Mouse (Mus musculus) spleen, adult 2 months (tissue): ENCODE measurements around the gene Ttyh1. TPM values are rescaled to one million over a fixed set of nuclear protein-coding genes. Genes with fewer than 3 reads are reported as not detected.

Experiments used
- DNase-seq, 2 experiments: peaks; one replicate each; pipeline versions ENCODE4 v3.0.0 to v3.0.0-alpha.2; 2012 to 2021; ENCODE audit warnings: low spot score in 2 of 2, low read depth in 1 of 2
- H3K27ac ChIP-seq: fragments of 200-500 bp; 2 replicates; pipeline ENCODE4 v1.5.1; 2012; ENCODE audit warnings: low read length, inconsistent platforms; ENCODE audit not compliant: insufficient read depth
- H3K27me3 ChIP-seq: fragments of 200-500 bp; 2 replicates; pipeline ENCODE4 v1.6.1; 2012; ENCODE audit warnings: mild to moderate bottlenecking, moderate library complexity, low read length, inconsistent platforms; ENCODE audit not compliant: control insufficient read depth, insufficient read depth
- H3K36me3 ChIP-seq: fragments of 200-500 bp; 2 replicates; pipeline ENCODE4 v1.6.1; 2012; ENCODE audit warnings: mild to moderate bottlenecking, low read length, inconsistent platforms; ENCODE audit not compliant: control insufficient read depth, insufficient read depth
- H3K4me1 ChIP-seq: fragments of 200-500 bp; 2 replicates; pipeline ENCODE4 v1.6.1; 2011; ENCODE audit warnings: inconsistent platforms; ENCODE audit not compliant: control insufficient read depth, insufficient read depth, insufficient read length
- H3K4me3 ChIP-seq: fragments of 200-500 bp; 2 replicates; pipeline ENCODE4 v1.5.1; 2011; ENCODE audit warnings: mild to moderate bottlenecking, inconsistent platforms; ENCODE audit not compliant: insufficient read depth, insufficient read length; ENCODE audit errors: extremely low read depth
- CTCF ChIP-seq: fragments of 200-500 bp; IDR thresholded peaks from 2 replicates; pipeline ENCODE4 v1.5.1; 2011; ENCODE audit warnings: mild to moderate bottlenecking, inconsistent platforms; ENCODE audit not compliant: insufficient read depth, insufficient read length, insufficient replicate concordance; ENCODE audit errors: extremely low read depth
- POLR2A ChIP-seq: fragments of 200-500 bp; IDR thresholded peaks from 2 replicates; pipeline ENCODE4 v1.6.1; 2011; ENCODE audit warnings: low read depth, low read length, inconsistent platforms
- WGBS: fragments of 180-500 bp; shearing (Covaris S2); methylation state at CpG from one replicate; pipeline ENCODE4 v1.1.7; 2018; 5-methylcytosine and 5-hydroxymethylcytosine counted together
- polyA plus RNA-seq: library from polyadenylated mRNA; depleted of rRNA; stranded (reverse); fragments of >200 nt; gene quantifications from 2 replicates; pipeline ENCODE4 v1.2.3, GENCODE M21; 2012

Gene Ttyh1
- polyA plus RNA-seq, 1 experiment = 5.2 TPM

DNA sequence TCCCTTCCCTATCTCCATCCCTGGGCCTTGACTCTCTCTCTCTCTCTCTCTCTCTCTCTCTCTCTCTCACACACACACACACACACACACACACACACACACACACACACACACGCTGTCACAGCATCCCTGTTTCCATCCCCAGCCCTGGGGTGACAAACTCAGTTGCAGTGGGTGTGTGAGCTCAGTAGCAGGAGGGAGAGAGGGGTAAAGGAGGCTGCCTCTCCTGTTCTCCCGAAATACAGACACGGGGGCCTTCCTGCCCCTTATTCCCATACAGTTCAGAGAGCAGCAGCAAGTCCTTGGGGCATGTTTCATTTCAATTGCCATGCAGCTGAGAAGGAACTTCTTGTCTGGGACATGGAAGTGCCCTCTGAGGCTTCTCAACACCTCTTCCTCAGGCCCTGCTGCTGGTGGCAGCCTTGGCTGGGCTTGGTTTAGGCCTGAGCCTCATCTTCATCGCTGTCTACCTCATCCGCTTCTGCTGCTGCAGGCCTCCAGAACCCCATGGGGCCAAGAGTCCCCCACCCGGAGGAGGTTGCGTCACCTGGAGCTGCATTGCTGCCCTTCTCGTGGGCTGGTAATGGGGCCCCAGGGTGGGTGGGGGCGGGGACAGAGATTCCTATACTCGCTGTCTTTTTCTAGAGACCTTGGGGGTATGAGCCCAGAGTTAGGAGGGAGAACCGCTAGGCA, 3.0 kb downstream of the Ttyh1 start:
- H3K27me3 ChIP-seq = peaks cover 10% of the 10 kb centered on the region
- WGBS = 69% methylated on average over 11 of the region's 11 CpGs
- DNase-seq = no peak

DNA sequence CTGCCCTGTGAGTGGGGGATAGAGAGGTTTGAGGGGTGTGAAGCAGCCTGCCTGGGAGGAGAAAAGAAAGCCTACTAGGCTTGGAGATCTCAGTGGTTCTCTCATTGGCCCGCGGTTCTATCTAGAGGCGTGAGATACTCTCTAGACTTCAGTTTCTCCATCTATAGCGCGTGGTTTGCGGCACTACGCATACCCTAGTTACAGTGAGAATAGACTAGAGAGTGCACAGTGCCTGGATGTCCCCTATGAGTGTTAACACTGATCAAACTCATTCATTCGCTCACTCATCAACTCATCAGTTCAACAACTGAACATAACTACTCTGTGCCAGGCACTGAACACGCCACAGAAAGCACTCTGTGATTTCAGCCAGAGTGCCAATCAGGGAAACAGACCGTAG, 3.6 kb downstream of the Ttyh1 start:
- no peak overlapping the region for H3K4me3 ChIP-seq
- peaks cover 10% of the 10 kb centered on the region for H3K27me3 ChIP-seq
- 88% methylated on average over 10 of the region's 10 CpGs for WGBS
- H3K36me3 ChIP-seq = no peaks in the 10 kb centered on the region
- TF ChIP-seq POLR2A (no peak), CTCF (no peak)
- DNase-seq = no peak
- no peak overlapping the region for H3K27ac ChIP-seq
- H3K4me1 ChIP-seq = no peaks in the 10 kb centered on the region; the same call in none of the 2 replicates

More for the DNA sequence above, 3.0 kb downstream of the Ttyh1 start:
- TF ChIP-seq CTCF (no peak), POLR2A (no peak)
- Histone ChIP-seq H3K4me1 (no peaks in the 10 kb centered on the region; the same call in none of the 2 replicates), H3K36me3 (no peaks in the 10 kb centered on the region), H3K4me3 (no peak overlapping the region), H3K27ac (no peak overlapping the region)

- no peak overlapping the region for H3K4me3 ChIP-seq
- peaks cover 10% of the 10 kb centered on the region for H3K27me3 ChIP-seq
- H3K36me3 ChIP-seq = no peaks in the 10 kb centered on the region
- 84% methylated on average over 1 of the region's 1 CpGs for WGBS
- no peak for DNase-seq
- no peaks in the 10 kb centered on the region; the same call in none of the 2 replicates for H3K4me1 ChIP-seq
- no peak for TF ChIP-seq POLR2A
- no peak for TF ChIP-seq CTCF
- no peak overlapping the region for H3K27ac ChIP-seq
Measured at GRCm38 (mm10) chr7:4123732-4124131, 4.5 kb downstream of the Ttyh1 start.

DNA sequence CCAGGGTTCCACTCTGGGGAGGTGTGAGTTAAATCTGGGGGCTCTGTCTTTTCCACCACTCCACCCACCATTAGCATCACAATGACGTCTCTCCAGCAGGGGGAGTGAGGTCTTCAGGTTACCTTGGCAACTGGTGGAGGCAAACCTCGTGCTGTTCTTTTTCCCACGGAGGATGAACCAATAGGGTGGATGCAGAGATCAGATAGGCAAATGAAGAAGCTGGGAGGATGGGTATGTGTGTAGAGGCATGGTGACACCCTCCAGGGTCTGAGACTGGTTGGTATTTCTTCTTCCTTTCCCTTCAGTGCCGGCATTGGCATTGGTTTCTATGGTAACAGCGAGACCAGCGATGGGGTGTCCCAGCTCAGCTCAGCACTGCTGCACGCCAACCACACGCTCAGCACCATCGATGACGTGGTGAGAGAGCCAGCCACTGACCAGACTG, 5.1 kb downstream of the Ttyh1 start:
- H3K4me3 ChIP-seq = no peak overlapping the region
- TF ChIP-seq CTCF = no peak
- TF ChIP-seq POLR2A = no peak
- peak in 1 of 2 experiments; percentile 75 for DNase-seq
- 4% methylated on average over 10 of the region's 10 CpGs for WGBS
- H3K27ac ChIP-seq = no peak overlapping the region
- no peaks in the 10 kb centered on the region; the same call in none of the 2 replicates for H3K4me1 ChIP-seq
- H3K27me3 ChIP-seq = peaks cover 10% of the 10 kb centered on the region
- no peaks in the 10 kb centered on the region for H3K36me3 ChIP-seq

- H3K4me3 ChIP-seq = no peak overlapping the region
- H3K36me3 ChIP-seq = no peaks in the 10 kb centered on the region
- TF ChIP-seq POLR2A (no peak), CTCF (no peak)
- WGBS = 59% methylated on average over 5 of the region's 5 CpGs
- DNase-seq = no peak
- H3K27ac ChIP-seq = no peak overlapping the region
- peaks cover 5% of the 10 kb centered on the region for H3K27me3 ChIP-seq
- no peaks in the 10 kb centered on the region; the same call in 1 of the 2 replicates for H3K4me1 ChIP-seq
Measured at GRCm38 (mm10) chr7:4124856-4125255, 5.6 kb downstream of the Ttyh1 start.

- Histone ChIP-seq H3K4me1 (no peaks in the 10 kb centered on the region; the same call in 1 of the 2 replicates), H3K36me3 (no peaks in the 10 kb centered on the region), H3K4me3 (no peak overlapping the region), H3K27me3 (peaks cover 2% of the 10 kb centered on the region; the same call in 1 of the 2 replicates), H3K27ac (no peak overlapping the region)
- TF ChIP-seq POLR2A (no peak), CTCF (no peak)
- 48% methylated on average over 9 of the region's 9 CpGs for WGBS
- no peak for DNase-seq
Measured at GRCm38 (mm10) chr7:4125306-4125705, 6.1 kb downstream of the Ttyh1 start.
